Mouse (Mus musculus) left cerebral cortex, adult 2 months (tissue): ENCODE measurements around the gene Oma1. TPM values are rescaled to one million over a fixed set of nuclear protein-coding genes. Genes with fewer than 3 reads are reported as not detected.
A peak's percentile ranks its signal among the peaks of the same experiment; 100 is the strongest.

Source experiments
- DNase-seq, 2 experiments: peaks; one replicate each; pipeline ENCODE4 v3.0.0; 2021 to 2022; ENCODE audit warnings: low spot score in 2 of 2, mixed read lengths in 1 of 2; ENCODE audit errors: extremely low spot score in 1 of 2
- H3K27ac ChIP-seq: fragments of 200-600 bp; 2 replicates; pipeline ENCODE4 v1.8.1; 2022
- H3K4me3 ChIP-seq: fragments of 200-600 bp; 2 replicates; pipeline ENCODE4 v1.8.1; 2022
- CTCF ChIP-seq: fragments of 200-600 bp; IDR thresholded peaks from 2 replicates; pipeline ENCODE4 v1.8.1; 2022; ENCODE audit warnings: antibody characterized with exemption, mild to moderate bottlenecking, moderate library complexity
- intact Hi-C: fragments of 180-260 bp; cut with DNase I; formaldehyde crosslinking; loops from one replicate; pipeline ENCODE4 v1.15.1; 2025
- long read RNA-seq, 2 experiments: library from polyadenylated mRNA; stranded (forward); transcript quantifications; one replicate each; pipeline ENCODE4 v2.0.0; 2021; ENCODE audit warnings: borderline mapping rate in 2 of 2
- total RNA-seq, 2 experiments: library from RNA; stranded (reverse); gene quantifications; 2 replicates each; pipeline ENCODE4 v1.2.3; 2021

Oma1 gene
- 10 to 100 TPM in 1 of 2 experiments, 1 to 10 TPM in 1; 8.8 to 10.8 TPM for total RNA-seq
- long read RNA-seq, experiment 1, transcript Oma1-201 (9 exons, 1,915 nt) = major isoform, 7 of 11 reads
- long read RNA-seq, experiment 1, partial matches to known transcripts = 1 of 11 reads
- long read RNA-seq, experiment 1, other reads (novel, unspliced or antisense) = 3 of 11 reads
- long read RNA-seq, experiment 2, partial matches to known transcripts = 1 of 2 reads
- long read RNA-seq, experiment 2, other reads (novel, unspliced or antisense) = 0 of 2 reads

GRCm38 (mm10) chr4:103313587-103314525, at the start of gene Oma1:
Oma1 (plus strand) TSS chr4:103313812.
- H3K27ac ChIP-seq = peak within 1 kb of the TSS; percentile 98
- peak; percentile 77 for TF ChIP-seq CTCF
- peak within 1 kb of the TSS; percentile 86 for H3K4me3 ChIP-seq
- intact Hi-C loops = loop anchor here (1.0 to 2.0 kb wide), 3 partner anchors 33 to 195 kb away; partner anchors contain the start of gene Slc35d1
- DNase-seq = peak; percentile 96

GRCm38 (mm10) chr4:103263812-103264396, 49.7 kb upstream of the Oma1 start:
- Histone ChIP-seq H3K4me3 (no peak overlapping the region), H3K27ac (no peak overlapping the region)
- DNase-seq = no peak
- no peak for TF ChIP-seq CTCF
- intact Hi-C loops = no loop called here

- Histone ChIP-seq H3K4me3 (no peak overlapping the region), H3K27ac (no peak overlapping the region)
- intact Hi-C loops = no loop called here
- no peak for DNase-seq
- TF ChIP-seq CTCF = no peak
Observed at GRCm38 (mm10) chr4:103265166-103265565, 48.4 kb upstream of the Oma1 start.

GRCm38 (mm10) chr4:103269336-103269735, 44.3 kb upstream of the Oma1 start:
- Histone ChIP-seq H3K27ac (no peak overlapping the region), H3K4me3 (no peak overlapping the region)
- intact Hi-C loops = no loop called here
- peak; percentile 40 for TF ChIP-seq CTCF
- no peak for DNase-seq

- H3K27ac ChIP-seq = no peak overlapping the region
- TF ChIP-seq CTCF = no peak
- intact Hi-C loops = no loop called here
- H3K4me3 ChIP-seq = no peak overlapping the region
- no peak for DNase-seq
Observed at GRCm38 (mm10) chr4:103273021-103273420, 40.6 kb upstream of the Oma1 start.

GRCm38 (mm10) chr4:103288342-103288741, 25.3 kb upstream of the Oma1 start:
- DNase-seq = no peak
- H3K27ac ChIP-seq = no peak overlapping the region

GRCm38 (mm10) chr4:103290763-103291162, 22.8 kb upstream of the Oma1 start, which contains the start of gene 4921539E11Rik:
4921539E11Rik (minus strand) TSS chr4:103290863.
- TF ChIP-seq CTCF = no peak
- intact Hi-C loops = no loop called here
- Histone ChIP-seq H3K4me3 (no peak within 1 kb of the TSS), H3K27ac (no peak within 1 kb of the TSS)
- no peak for DNase-seq

More at GRCm38 (mm10) chr4:103288342-103288741, 25.3 kb upstream of the Oma1 start:
- H3K4me3 ChIP-seq = no peak overlapping the region
- intact Hi-C loops = no loop called here
- TF ChIP-seq CTCF = no peak

- DNase-seq = peak; percentile 16 to 32
- H3K4me3 ChIP-seq = no peak overlapping the region
- TF ChIP-seq CTCF = peak; percentile 43
- H3K27ac ChIP-seq = no peak overlapping the region
- intact Hi-C loops = no loop called here
Observed at GRCm38 (mm10) chr4:103299342-103299741, 14.3 kb upstream of the Oma1 start.

GRCm38 (mm10) chr4:103303851-103304250, 9.8 kb upstream of the Oma1 start:
- TF ChIP-seq CTCF = no peak
- intact Hi-C loops = no loop called here
- Histone ChIP-seq H3K27ac (no peak overlapping the region), H3K4me3 (no peak overlapping the region)
- no peak for DNase-seq

GRCm38 (mm10) chr4:103314526-103314910, 906 bp downstream of the Oma1 start:
- peak overlapping the region; percentile 98 for H3K27ac ChIP-seq
- DNase-seq = no peak
- peak overlapping the region; percentile 86 for H3K4me3 ChIP-seq
- TF ChIP-seq CTCF = no peak
- intact Hi-C loops = no loop called here

GRCm38 (mm10) chr4:103315861-103316260, 2.2 kb downstream of the Oma1 start:
- intact Hi-C loops = no loop called here
- DNase-seq = no peak
- Histone ChIP-seq H3K27ac (no peak overlapping the region), H3K4me3 (no peak overlapping the region)
- TF ChIP-seq CTCF = no peak

GRCm38 (mm10) chr4:103321461-103321860, 7.8 kb downstream of the Oma1 start:
- no peak for DNase-seq
- Histone ChIP-seq H3K27ac (0 out of 2 replicates have a peak overlapping the region, but pooled peaks have one; percentile 8), H3K4me3 (no peak overlapping the region)
- no peak for TF ChIP-seq CTCF
- intact Hi-C loops = no loop called here
